Mouse (Mus musculus) liver, postnatal 0 days (tissue): Measurements from ENCODE around the gene 4931406P16Rik. TPM values are rescaled to one million over a fixed set of nuclear protein-coding genes. Genes with fewer than 3 reads are reported as not detected.

Experiments
- ATAC-seq: fragments of 200-750 bp; cut with Nextera tagmentation; 2 replicates; pipeline ENCODE4 v1.8.0; 2017; ENCODE audit warnings: mild to moderate bottlenecking, moderate library complexity
- DNase-seq: peaks from one replicate; pipeline ENCODE4 v3.0.0-alpha.2; 2016
- H3K27ac ChIP-seq: fragments of 300-500 bp; sonication (generic); 2 replicates; pipeline ENCODE4 v1.5.1; 2014; ENCODE audit warnings: antibody characterized with exemption, moderate library complexity, mild to moderate bottlenecking, low read depth
- H3K27me3 ChIP-seq: fragments of 300-500 bp; sonication (generic); 2 replicates; pipeline ENCODE4 v1.6.1; 2014; ENCODE audit warnings: low read length, control low read depth, mixed read lengths; ENCODE audit not compliant: insufficient read depth
- H3K36me3 ChIP-seq: fragments of 300-500 bp; sonication (generic); replicated peaks from 2 replicates; pipeline ENCODE4 v1.6.1; 2014; ENCODE audit warnings: mild to moderate bottlenecking, control low read depth, low read length, moderate library complexity, mixed read lengths; ENCODE audit not compliant: insufficient read depth
- H3K4me1 ChIP-seq: fragments of 300-500 bp; sonication (generic); 2 replicates; pipeline ENCODE4 v1.6.1; 2014; ENCODE audit warnings: antibody characterized with exemption, mild to moderate bottlenecking, control low read depth; ENCODE audit not compliant: insufficient read depth
- H3K4me2 ChIP-seq: fragments of 300-500 bp; sonication (generic); 2 replicates; pipeline ENCODE4 v1.6.1; 2014; ENCODE audit warnings: low read depth, mild to moderate bottlenecking, low read length, moderate library complexity, mixed read lengths
- H3K4me3 ChIP-seq: fragments of 300-500 bp; sonication (generic); 2 replicates; pipeline ENCODE4 v1.5.1; 2014; ENCODE audit warnings: low read depth, low read length
- H3K9ac ChIP-seq: fragments of 300-500 bp; sonication (generic); replicated peaks from 2 replicates; pipeline ENCODE4 v1.6.1; 2014; ENCODE audit warnings: mild to moderate bottlenecking, moderate library complexity
- H3K9me3 ChIP-seq: fragments of 300-500 bp; sonication (generic); 2 replicates; pipeline ENCODE4 v1.6.1; 2016; ENCODE audit warnings: mild to moderate bottlenecking, control low read depth, low read length, mixed read lengths
- CTCF ChIP-seq: sonication (generic); IDR thresholded peaks from 2 replicates; pipeline ENCODE4 v1.5.1; 2016; ENCODE audit warnings: antibody characterized with exemption, low read depth
- EP300 ChIP-seq: IDR thresholded peaks from 2 replicates; pipeline ENCODE4 v1.6.1; 2016; ENCODE audit warnings: antibody characterized with exemption, low read depth, mild to moderate bottlenecking
- WGBS: fragments of 180-500 bp; shearing (Covaris S2); extraction: QIAGEN DNeasy Blood & Tissue Kit; methylation state at CpG from one replicate; pipeline ENCODE4 v1.1.7; 2014; ENCODE audit not compliant: insufficient replicate concordance; 5-methylcytosine and 5-hydroxymethylcytosine counted together
- polyA plus RNA-seq: library from polyadenylated mRNA; unstranded; fragments of >200 nt; fragmentation: Nextera tagmentation; extraction: Ambion mirVana; gene quantifications from 2 replicates; pipeline ENCODE4 v1.2.1, GENCODE M21; 2015

4931406P16Rik gene
- polyA plus RNA-seq, 1 experiment from 2014 or later = 9.3 TPM

GRCm38 (mm10) chr7:34327493-34327892 is 14.1 kb upstream of the 4931406P16Rik start:
- H3K36me3 ChIP-seq = no peaks in the 10 kb centered on the region
- ATAC-seq (no peak), DNase-seq (no peak)
- no peaks in the 10 kb centered on the region for H3K27me3 ChIP-seq
- no peak overlapping the region for H3K4me3 ChIP-seq
- 41% methylated on average over 3 of the region's 3 CpGs for WGBS
- no peak overlapping the region for H3K27ac ChIP-seq
- H3K9ac ChIP-seq = no peak overlapping the region
- H3K9me3 ChIP-seq = no peaks in the 10 kb centered on the region
- H3K4me2 ChIP-seq = no peak overlapping the region
- TF ChIP-seq EP300 = no peak
- TF ChIP-seq CTCF = no peak
- H3K4me1 ChIP-seq = no peaks in the 10 kb centered on the region

GRCm38 (mm10) chr7:34324857-34325256 is 11.5 kb upstream of the 4931406P16Rik start:
- Histone ChIP-seq H3K27me3 (no peaks in the 10 kb centered on the region), H3K4me1 (no peaks in the 10 kb centered on the region), H3K36me3 (no peaks in the 10 kb centered on the region), H3K4me3 (no peak overlapping the region), H3K27ac (no peak overlapping the region), H3K4me2 (no peak overlapping the region), H3K9me3 (no peaks in the 10 kb centered on the region), H3K9ac (no peak overlapping the region)
- ATAC-seq (peak; percentile 57; the same call in 1 of the 2 replicates), DNase-seq (no peak)
- no peak for TF ChIP-seq CTCF
- TF ChIP-seq EP300 = no peak
- WGBS = 83% methylated on average over 1 of the region's 1 CpGs

GRCm38 (mm10) chr7:34324005-34324404 is 10.7 kb upstream of the 4931406P16Rik start:
- no peak overlapping the region for H3K9ac ChIP-seq
- DNase-seq (no peak), ATAC-seq (no peak)
- H3K4me3 ChIP-seq = no peak overlapping the region
- H3K4me2 ChIP-seq = no peak overlapping the region
- TF ChIP-seq CTCF (peak; percentile 23; the same call in 1 of the 2 replicates), EP300 (no peak)
- no peaks in the 10 kb centered on the region for H3K9me3 ChIP-seq
- H3K27ac ChIP-seq = no peak overlapping the region
- WGBS = 84% methylated on average over 2 of the region's 2 CpGs
- H3K4me1 ChIP-seq = no peaks in the 10 kb centered on the region
- H3K27me3 ChIP-seq = no peaks in the 10 kb centered on the region
- no peaks in the 10 kb centered on the region for H3K36me3 ChIP-seq

- TF ChIP-seq CTCF (no peak), EP300 (no peak)
- Histone ChIP-seq H3K27me3 (no peaks in the 10 kb centered on the region), H3K36me3 (no peaks in the 10 kb centered on the region), H3K4me1 (no peaks in the 10 kb centered on the region), H3K27ac (no peak overlapping the region), H3K4me2 (no peak overlapping the region), H3K9ac (no peak overlapping the region), H3K9me3 (no peaks in the 10 kb centered on the region), H3K4me3 (no peak overlapping the region)
- 85% methylated on average over 8 of the region's 8 CpGs for WGBS
- DNase-seq (no peak), ATAC-seq (no peak)
Observed at GRCm38 (mm10) chr7:34323351-34323750, 10.0 kb upstream of the 4931406P16Rik start.

- no peak for ATAC-seq
- no peak for TF ChIP-seq EP300
- TF ChIP-seq CTCF = no peak
- 83% methylated on average over 4 of the region's 4 CpGs for WGBS
Observed at GRCm38 (mm10) chr7:34321958-34322357, 8.6 kb upstream of the 4931406P16Rik start.

GRCm38 (mm10) chr7:34321119-34321518 is 7.8 kb upstream of the 4931406P16Rik start:
- Histone ChIP-seq H3K4me1 (no peaks in the 10 kb centered on the region), H3K4me3 (no peak overlapping the region), H3K27ac (no peak overlapping the region), H3K36me3 (no peaks in the 10 kb centered on the region), H3K9ac (no peak overlapping the region), H3K27me3 (no peaks in the 10 kb centered on the region), H3K4me2 (no peak overlapping the region), H3K9me3 (no peaks in the 10 kb centered on the region)
- TF ChIP-seq CTCF (no peak), EP300 (no peak)
- DNase-seq (no peak), ATAC-seq (no peak)
- 73% methylated on average over 5 of the region's 5 CpGs for WGBS

More at GRCm38 (mm10) chr7:34321958-34322357, 8.6 kb upstream of the 4931406P16Rik start:
- Histone ChIP-seq H3K27me3 (no peaks in the 10 kb centered on the region), H3K4me2 (no peak overlapping the region), H3K4me3 (no peak overlapping the region), H3K9ac (no peak overlapping the region), H3K9me3 (no peaks in the 10 kb centered on the region), H3K27ac (no peak overlapping the region), H3K36me3 (no peaks in the 10 kb centered on the region), H3K4me1 (no peaks in the 10 kb centered on the region)
- DNase-seq = no peak

DNA sequence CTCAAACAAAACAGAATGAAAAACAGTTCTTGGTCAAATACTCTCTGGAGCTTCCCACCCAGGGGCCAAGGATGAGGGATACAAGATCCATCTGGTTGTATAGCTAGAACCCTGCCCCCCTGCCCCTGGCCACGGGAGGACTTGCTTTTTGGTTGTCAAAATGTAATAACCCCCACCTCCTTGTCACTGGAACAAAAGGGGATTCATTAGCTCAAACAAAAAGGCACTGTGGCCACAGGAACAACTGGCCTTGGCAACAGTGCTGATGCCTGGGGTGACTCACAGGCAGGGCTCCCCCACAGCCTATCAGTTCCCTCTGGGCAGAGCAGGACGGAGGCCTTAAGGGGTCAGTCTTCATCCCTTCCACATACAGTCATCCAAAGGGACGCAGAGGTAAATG is 6.6 kb upstream of the 4931406P16Rik start:
- no peaks in the 10 kb centered on the region for H3K36me3 ChIP-seq
- H3K9ac ChIP-seq = no peak overlapping the region
- H3K27me3 ChIP-seq = no peaks in the 10 kb centered on the region
- no peak overlapping the region for H3K4me3 ChIP-seq
- H3K9me3 ChIP-seq = no peaks in the 10 kb centered on the region
- no peaks in the 10 kb centered on the region for H3K4me1 ChIP-seq
- no peak overlapping the region for H3K4me2 ChIP-seq
- ATAC-seq = no peak
- DNase-seq = no peak
- H3K27ac ChIP-seq = no peak overlapping the region
- TF ChIP-seq EP300 = no peak
- no peak for TF ChIP-seq CTCF
- WGBS = 48% methylated on average over 3 of the region's 3 CpGs
